Mouse (Mus musculus) brain, adult 2 months (tissue): ENCODE results near the gene Vwa7.

Experiments
- DNase-seq: peaks from one replicate; pipeline ENCODE4 v3.0.0; 2011; ENCODE audit warnings: low read depth, low spot score

The Vwa7 gene

GRCm38 (mm10) chr17:35064378-35064877 is 48.0 kb downstream of the Vwa7 start:
- DNase-seq, result peak; percentile 72

DNA sequence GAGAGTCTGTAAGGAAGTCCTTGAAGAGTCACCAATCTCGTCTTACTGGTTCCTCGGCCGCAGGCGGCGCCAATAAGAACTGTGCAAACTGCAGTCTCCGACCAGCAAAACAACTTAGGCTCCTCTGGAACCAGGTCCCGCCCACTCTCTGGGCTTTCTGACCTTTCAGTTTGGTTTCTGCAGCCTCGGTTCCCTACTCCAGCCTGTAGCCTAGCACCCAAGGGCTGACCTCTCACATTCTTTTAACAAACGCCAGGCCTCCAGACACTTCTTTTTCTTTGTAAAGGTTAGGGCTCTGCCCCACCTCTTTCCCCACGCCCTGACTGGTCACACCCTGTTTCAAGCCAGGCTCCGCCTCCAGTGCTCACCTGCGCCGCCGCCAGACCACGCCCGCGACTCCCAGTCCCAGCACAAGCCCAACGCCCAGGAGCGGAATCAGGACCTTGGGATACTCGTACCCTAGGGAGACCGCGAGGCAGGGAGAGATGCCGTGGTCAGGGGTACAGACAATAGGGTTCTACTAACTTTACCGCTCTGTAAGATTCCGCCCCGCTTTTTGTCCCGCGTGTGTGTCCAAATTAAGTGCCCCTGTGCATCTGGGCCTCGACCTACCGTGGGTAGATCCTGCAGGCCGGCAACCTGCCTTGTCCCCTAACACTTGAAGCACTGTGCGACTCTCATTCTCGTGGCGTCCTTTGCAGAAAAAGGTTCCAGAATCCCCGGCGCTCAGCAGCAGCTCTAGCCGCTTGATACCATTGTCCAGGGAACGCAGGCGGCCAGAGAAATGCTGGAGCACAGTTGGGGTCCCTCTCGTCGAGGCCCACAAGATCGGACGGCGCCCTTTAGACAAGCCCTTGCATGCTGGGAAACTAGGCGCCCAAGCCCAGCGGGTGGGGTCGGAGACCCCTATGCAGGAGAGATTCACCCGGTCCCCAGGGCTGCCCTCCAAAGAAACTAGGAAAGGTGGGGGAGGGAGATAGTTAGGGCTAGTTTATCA is 48.9 kb downstream of the Vwa7 start, which contains the start of gene Ly6g6c:
Gene Ly6g6c (plus strand): TSS at position 438 of the 997 bp plus-strand sequence.
- peak; percentile 52 for DNase-seq

DNA sequence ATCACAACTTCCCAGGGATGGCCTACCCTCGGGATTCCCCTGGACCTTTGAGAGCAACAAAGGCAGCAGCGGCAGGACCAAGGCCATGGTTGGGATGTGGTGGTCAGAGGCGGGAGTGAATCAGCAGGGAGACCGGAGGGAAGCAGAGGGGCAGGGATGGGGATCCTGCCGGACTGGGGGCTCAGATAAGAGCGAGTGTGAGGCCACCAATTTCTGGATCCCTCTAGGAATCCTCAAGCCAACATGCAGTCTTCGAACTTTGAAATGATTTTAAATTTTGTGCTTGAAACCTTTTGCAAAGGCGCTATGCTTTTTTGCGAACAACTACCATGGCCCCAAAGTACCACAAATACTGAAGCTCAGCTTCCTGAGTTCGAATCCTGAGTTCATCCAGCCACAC is 49.7 kb downstream of the Vwa7 start, which contains the start of gene Mpig6b:
Gene Mpig6b (minus strand): TSS at position 101 of the 400 bp plus-strand sequence.
- DNase-seq, result no peak

- peak; percentile 65 for DNase-seq
Observed at GRCm38 (mm10) chr17:35068213-35068914, 52.0 kb downstream of the Vwa7 start.

- peak; percentile 98 for DNase-seq
Observed at GRCm38 (mm10) chr17:35070556-35071229, 54.3 kb downstream of the Vwa7 start.

DNA sequence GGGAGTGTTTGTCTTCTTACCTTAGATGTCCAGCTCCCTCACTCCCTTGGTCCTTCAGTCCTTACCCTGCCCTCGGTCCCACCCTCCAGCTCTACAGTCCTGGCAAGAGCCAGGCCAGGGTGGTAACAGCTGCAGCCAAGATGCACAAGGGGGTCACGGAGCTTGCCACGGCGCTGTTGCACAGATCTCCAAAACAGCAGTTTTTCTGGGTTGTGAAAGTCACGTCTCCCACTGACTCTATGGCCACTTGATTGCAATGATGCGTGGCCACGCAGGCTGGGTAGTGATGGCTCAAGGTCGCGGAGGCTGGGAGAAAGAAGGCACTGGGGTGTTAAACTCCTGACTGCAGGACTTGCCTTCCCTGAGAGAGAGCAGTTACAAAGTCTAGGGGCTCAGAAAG is 55.1 kb downstream of the Vwa7 start:
- no peak for DNase-seq

- peak; percentile 89 for DNase-seq
Observed at GRCm38 (mm10) chr17:35074097-35074496, 57.7 kb downstream of the Vwa7 start.
